Mouse (Mus musculus) heart, embryonic 14.5 days (tissue): ENCODE results near the gene Zfp831. TPM values are rescaled to one million over a fixed set of nuclear protein-coding genes. Genes with fewer than 3 reads are reported as not detected.

Experiments
- ATAC-seq: fragments of 200-750 bp; cut with Nextera tagmentation; 2 replicates; pipeline ENCODE4 v1.8.0; 2017; ENCODE audit warnings: low read depth, moderate TSS enrichment; ENCODE audit not compliant: insufficient number of reproducible peaks, insufficient read depth, low FRiP score
- H3K27ac ChIP-seq, 2 experiments: fragments of 200-500 bp in 1 of 2; fragments of 300-500 bp in 1 of 2; sonication (generic) in 1 of 2; replicated peaks in 1 of 2; 2 replicates each; pipeline ENCODE4 v1.5.1; 2012 to 2014; ENCODE audit warnings: low read depth in 2 of 2, low read length in 2 of 2, control low read depth in 1 of 2, mild to moderate bottlenecking in 1 of 2, mixed read lengths in 1 of 2; ENCODE audit not compliant: control insufficient read depth in 1 of 2, insufficient read depth in 1 of 2
- H3K27me3 ChIP-seq: fragments of 300-500 bp; sonication (generic); 2 replicates; pipeline ENCODE4 v1.6.1; 2014; ENCODE audit warnings: mild to moderate bottlenecking, low read length, control low read depth; ENCODE audit not compliant: control insufficient read depth, insufficient read depth
- H3K36me3 ChIP-seq: fragments of 300-500 bp; sonication (generic); 2 replicates; pipeline ENCODE4 v1.6.1; 2014; ENCODE audit warnings: mild to moderate bottlenecking, control low read depth, low read length, mixed read lengths; ENCODE audit not compliant: control insufficient read depth, insufficient read depth
- H3K4me1 ChIP-seq, 2 experiments: fragments of 200-500 bp in 1 of 2; fragments of 300-500 bp in 1 of 2; sonication (generic) in 1 of 2; 2 replicates each; pipeline ENCODE4 v1.6.1; 2012 to 2014; ENCODE audit warnings: low read length in 2 of 2, control low read depth in 1 of 2, mixed read lengths in 1 of 2; ENCODE audit not compliant: control insufficient read depth in 2 of 2, insufficient read depth in 2 of 2
- H3K4me2 ChIP-seq: fragments of 300-500 bp; sonication (generic); 2 replicates; pipeline ENCODE4 v1.6.1; 2014; ENCODE audit warnings: mild to moderate bottlenecking, low read length
- H3K4me3 ChIP-seq, 2 experiments: fragments of 200-500 bp in 1 of 2; fragments of 300-500 bp in 1 of 2; sonication (generic) in 1 of 2; 2 replicates each; pipeline ENCODE4 v1.5.1; 2012 to 2014; ENCODE audit warnings: low read length in 2 of 2, mild to moderate bottlenecking in 2 of 2, control low read depth in 1 of 2, low read depth in 1 of 2, moderate library complexity in 1 of 2; ENCODE audit not compliant: control insufficient read depth in 1 of 2, insufficient read depth in 1 of 2
- H3K9ac ChIP-seq: fragments of 300-500 bp; sonication (generic); 2 replicates; pipeline ENCODE4 v1.6.1; 2014; ENCODE audit warnings: mild to moderate bottlenecking, low read length
- H3K9me3 ChIP-seq: fragments of 300-500 bp; sonication (generic); 2 replicates; pipeline ENCODE4 v1.6.1; 2016; ENCODE audit warnings: low read length, control low read depth; ENCODE audit not compliant: control insufficient read depth
- WGBS: fragments of 180-500 bp; shearing (Covaris S2); extraction: QIAGEN DNeasy Blood & Tissue Kit; methylation state at CpG from one replicate; pipeline ENCODE4 v1.1.7; 2014; 5-methylcytosine and 5-hydroxymethylcytosine counted together
- polyA plus RNA-seq: library from polyadenylated mRNA; unstranded; fragments of >200 nt; fragmentation: Nextera tagmentation; extraction: Ambion mirVana; gene quantifications from 2 replicates; pipeline ENCODE4 v1.2.1, GENCODE M21; 2014

Zfp831 gene
- polyA plus RNA-seq, 1 experiment from 2014 or later = 0.01 TPM

GRCm38 (mm10) chr2:174613221-174613620 is 30.1 kb upstream of the Zfp831 start:
- WGBS = 80% methylated on average over 8 of the region's 8 CpGs
- H3K4me1 ChIP-seq = peaks cover 0 to 2% of the 10 kb centered on the region in 2 experiments; a peak in 1 of 4 replicates
- H3K9me3 ChIP-seq = no peaks in the 10 kb centered on the region
- no peaks in the 10 kb centered on the region for H3K27me3 ChIP-seq
- no peak for ATAC-seq
- no peak overlapping the region for H3K27ac ChIP-seq
- H3K36me3 ChIP-seq = no peaks in the 10 kb centered on the region
- H3K4me3 ChIP-seq = no peak overlapping the region
- no peak overlapping the region for H3K9ac ChIP-seq
- no peak overlapping the region for H3K4me2 ChIP-seq

GRCm38 (mm10) chr2:174613921-174614441 is 29.4 kb upstream of the Zfp831 start:
- Histone ChIP-seq H3K4me1 (peaks cover 0 to 2% of the 10 kb centered on the region in 2 experiments; a peak in 1 of 4 replicates), H3K27ac (no peak overlapping the region), H3K36me3 (no peaks in the 10 kb centered on the region), H3K27me3 (no peaks in the 10 kb centered on the region), H3K9ac (no peak overlapping the region), H3K4me3 (no peak overlapping the region), H3K4me2 (no peak overlapping the region), H3K9me3 (no peaks in the 10 kb centered on the region)
- 64% methylated on average over 11 of the region's 11 CpGs for WGBS
- no peak for ATAC-seq

- H3K4me2 ChIP-seq = no peak overlapping the region
- no peak overlapping the region for H3K4me3 ChIP-seq
- WGBS = 84% methylated on average over 7 of the region's 7 CpGs
- no peaks in the 10 kb centered on the region for H3K9me3 ChIP-seq
- no peak overlapping the region for H3K9ac ChIP-seq
- no peaks in the 10 kb centered on the region for H3K4me1 ChIP-seq
- H3K36me3 ChIP-seq = no peaks in the 10 kb centered on the region
- no peaks in the 10 kb centered on the region for H3K27me3 ChIP-seq
- ATAC-seq = no peak
- H3K27ac ChIP-seq = no peak overlapping the region
These were observed 21.5 kb upstream of the Zfp831 start for GRCm38 (mm10) chr2:174621881-174622280.

- no peak overlapping the region for H3K4me2 ChIP-seq
- H3K9me3 ChIP-seq = no peaks in the 10 kb centered on the region
- H3K4me3 ChIP-seq = no peak overlapping the region
- WGBS = 72% methylated on average over 7 of the region's 7 CpGs
- no peak for ATAC-seq
- no peaks in the 10 kb centered on the region for H3K36me3 ChIP-seq
- no peaks in the 10 kb centered on the region for H3K4me1 ChIP-seq
- H3K9ac ChIP-seq = no peak overlapping the region
- H3K27me3 ChIP-seq = no peaks in the 10 kb centered on the region
- H3K27ac ChIP-seq = no peak overlapping the region
These were observed 18.9 kb upstream of the Zfp831 start for GRCm38 (mm10) chr2:174624430-174624829.

GRCm38 (mm10) chr2:174627021-174627420 is 16.3 kb upstream of the Zfp831 start:
- no peak overlapping the region for H3K9ac ChIP-seq
- no peaks in the 10 kb centered on the region for H3K4me1 ChIP-seq
- no peak overlapping the region for H3K27ac ChIP-seq
- H3K27me3 ChIP-seq = no peaks in the 10 kb centered on the region
- WGBS = 50% methylated on average over 8 of the region's 8 CpGs
- no peak overlapping the region for H3K4me3 ChIP-seq
- no peak for ATAC-seq
- H3K9me3 ChIP-seq = no peaks in the 10 kb centered on the region
- no peaks in the 10 kb centered on the region for H3K36me3 ChIP-seq
- H3K4me2 ChIP-seq = no peak overlapping the region

- Histone ChIP-seq H3K9me3 (no peaks in the 10 kb centered on the region), H3K4me3 (no peak overlapping the region), H3K4me2 (no peak overlapping the region), H3K27me3 (no peaks in the 10 kb centered on the region), H3K4me1 (no peaks in the 10 kb centered on the region), H3K36me3 (no peaks in the 10 kb centered on the region), H3K9ac (no peak overlapping the region), H3K27ac (no peak overlapping the region)
- no peak for ATAC-seq
- WGBS = 62% methylated on average over 6 of the region's 6 CpGs
These were observed 14.0 kb upstream of the Zfp831 start for GRCm38 (mm10) chr2:174629299-174629850.

- no peak overlapping the region for H3K9ac ChIP-seq
- H3K36me3 ChIP-seq = no peaks in the 10 kb centered on the region
- H3K27me3 ChIP-seq = no peaks in the 10 kb centered on the region
- no peaks in the 10 kb centered on the region for H3K9me3 ChIP-seq
- WGBS = 42% methylated on average over 1 of the region's 1 CpGs
- no peak overlapping the region for H3K27ac ChIP-seq
- ATAC-seq = no peak
- H3K4me2 ChIP-seq = no peak overlapping the region
- H3K4me1 ChIP-seq = peaks cover 0 to 2% of the 10 kb centered on the region in 2 experiments; a peak in 2 of 4 replicates
- no peak overlapping the region for H3K4me3 ChIP-seq
These were observed 6.6 kb upstream of the Zfp831 start for GRCm38 (mm10) chr2:174636750-174637149.

- 78% methylated on average over 10 of the region's 10 CpGs for WGBS
- Histone ChIP-seq H3K4me3 (no peak overlapping the region), H3K4me2 (no peak overlapping the region), H3K9ac (no peak overlapping the region), H3K27me3 (no peaks in the 10 kb centered on the region), H3K9me3 (0 out of 2 replicates have a peak, but pooled peaks cover 5% of the 10 kb centered on the region), H3K27ac (no peak overlapping the region), H3K4me1 (no peaks in the 10 kb centered on the region), H3K36me3 (no peaks in the 10 kb centered on the region)
- no peak for ATAC-seq
These were observed 1.6 kb downstream of the Zfp831 start for GRCm38 (mm10) chr2:174644975-174645374.
